Mouse (Mus musculus) ovary, adult 18-20 months (tissue): ENCODE measurements at regions not wholly inside any gene's neighbourhood (a gene's known extent, or its start where the extent isn't known, plus 50 kb on each side); places are given as distances from the start of the nearest gene placed in this dataset.

ENCODE experiments used
- DNase-seq: peaks from one replicate; pipeline ENCODE4 v3.0.0; 2022; ENCODE audit warnings: low spot score, mixed read lengths

DNA sequence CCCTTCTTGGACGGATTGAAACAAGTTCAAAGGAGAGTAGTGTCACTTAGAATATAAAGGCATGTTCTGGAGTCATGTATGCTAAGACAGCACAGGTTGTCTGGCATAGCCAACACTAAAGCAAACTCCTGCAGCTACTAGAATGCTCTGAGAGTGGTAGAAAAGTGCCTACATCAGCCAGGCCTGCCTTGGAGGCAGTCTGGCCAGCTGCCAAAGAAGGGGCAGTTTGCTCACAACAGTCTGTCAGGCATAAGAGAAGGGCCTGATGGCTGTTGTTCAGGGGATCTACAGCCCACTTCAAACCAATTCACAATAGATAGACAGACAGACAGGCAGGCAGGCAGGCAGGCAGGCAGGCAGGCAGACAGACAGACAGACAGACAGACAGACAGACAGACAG, 136.5 kb upstream of the Dap start:
- no peak for DNase-seq

- peak; percentile 35 for DNase-seq
These were observed 132.1 kb upstream of the Dap start for GRCm38 (mm10) chr15:31091916-31092570.

- DNase-seq = no peak
These were observed 127.9 kb upstream of the Dap start for GRCm38 (mm10) chr15:31096206-31096605.

- DNase-seq = no peak
These were observed 126.8 kb upstream of the Dap start for GRCm38 (mm10) chr15:31097301-31097700.

GRCm38 (mm10) chr15:31104743-31105142, 119.4 kb upstream of the Dap start:
- DNase-seq = no peak

- DNase-seq = no peak
These were observed 117.2 kb upstream of the Dap start for GRCm38 (mm10) chr15:31106907-31107306.

DNA sequence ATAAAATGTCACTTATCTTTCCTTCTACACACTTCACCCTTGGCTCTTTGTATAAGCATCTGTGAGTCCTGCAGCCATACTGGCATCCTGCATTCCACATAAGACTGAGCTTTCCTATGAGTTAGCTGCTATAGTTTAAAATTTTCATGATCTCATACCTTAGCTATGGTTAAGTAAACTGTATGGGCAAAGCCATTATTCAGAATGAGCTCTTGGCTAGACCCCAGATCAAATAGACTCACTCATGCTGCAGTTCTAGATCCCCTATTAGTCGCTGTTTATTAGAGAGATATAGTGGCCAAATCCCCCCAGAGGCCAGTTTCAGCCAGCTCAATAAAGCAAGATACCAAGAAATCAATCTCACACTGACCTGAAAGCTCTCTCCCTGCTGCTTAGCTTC, 110.9 kb upstream of the Dap start:
- no peak for DNase-seq

- no peak for DNase-seq
These were observed 106.8 kb upstream of the Dap start for GRCm38 (mm10) chr15:31117338-31117737.

- no peak for DNase-seq
These were observed 104.0 kb upstream of the Dap start for GRCm38 (mm10) chr15:31120147-31120546.

DNA sequence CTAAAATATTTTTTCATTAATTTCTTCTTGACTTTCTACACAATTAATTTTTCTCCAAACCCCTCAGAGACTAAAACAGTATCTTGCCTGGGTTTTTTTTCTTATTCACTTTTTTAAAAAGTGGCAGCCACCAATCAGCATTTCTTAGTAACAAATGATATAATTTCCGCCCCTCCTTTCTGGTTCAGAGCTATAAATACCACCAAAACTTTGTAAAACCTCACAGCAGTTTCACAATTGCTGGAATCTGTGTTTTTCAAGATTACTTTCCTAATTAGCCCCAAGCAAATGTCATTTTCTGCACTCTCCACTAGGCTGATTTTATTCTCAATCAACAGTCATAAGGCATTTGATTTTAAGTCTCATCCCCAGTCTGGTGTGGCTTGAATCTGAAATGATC, 98.3 kb upstream of the Dap start:
- DNase-seq = no peak

- DNase-seq = no peak
These were observed 97.1 kb upstream of the Dap start for GRCm38 (mm10) chr15:31126999-31127398.

GRCm38 (mm10) chr15:31134891-31135290, 89.2 kb upstream of the Dap start:
- DNase-seq = no peak

DNA sequence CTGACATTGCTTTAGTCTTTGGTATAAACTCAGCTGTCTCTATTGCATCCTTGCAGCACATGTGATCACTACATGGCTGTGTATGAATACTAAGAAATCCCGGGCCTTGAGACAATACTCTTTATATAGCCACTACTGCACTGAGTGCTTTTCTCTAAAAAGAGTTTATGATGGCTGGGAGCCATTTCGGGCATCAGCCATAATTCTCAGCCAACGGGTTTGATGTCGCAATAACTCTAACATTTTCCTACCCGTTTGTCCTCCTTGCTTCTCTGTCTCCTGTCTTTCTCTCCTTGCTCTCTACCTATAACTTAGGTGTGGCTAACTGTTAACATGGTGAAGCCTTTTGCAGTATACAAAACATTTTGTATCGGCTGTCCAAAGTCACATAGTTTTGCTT, 85.5 kb upstream of the Dap start:
- no peak for DNase-seq

- DNase-seq = no peak
These were observed 82.4 kb upstream of the Dap start for GRCm38 (mm10) chr15:31141750-31142149.

DNA sequence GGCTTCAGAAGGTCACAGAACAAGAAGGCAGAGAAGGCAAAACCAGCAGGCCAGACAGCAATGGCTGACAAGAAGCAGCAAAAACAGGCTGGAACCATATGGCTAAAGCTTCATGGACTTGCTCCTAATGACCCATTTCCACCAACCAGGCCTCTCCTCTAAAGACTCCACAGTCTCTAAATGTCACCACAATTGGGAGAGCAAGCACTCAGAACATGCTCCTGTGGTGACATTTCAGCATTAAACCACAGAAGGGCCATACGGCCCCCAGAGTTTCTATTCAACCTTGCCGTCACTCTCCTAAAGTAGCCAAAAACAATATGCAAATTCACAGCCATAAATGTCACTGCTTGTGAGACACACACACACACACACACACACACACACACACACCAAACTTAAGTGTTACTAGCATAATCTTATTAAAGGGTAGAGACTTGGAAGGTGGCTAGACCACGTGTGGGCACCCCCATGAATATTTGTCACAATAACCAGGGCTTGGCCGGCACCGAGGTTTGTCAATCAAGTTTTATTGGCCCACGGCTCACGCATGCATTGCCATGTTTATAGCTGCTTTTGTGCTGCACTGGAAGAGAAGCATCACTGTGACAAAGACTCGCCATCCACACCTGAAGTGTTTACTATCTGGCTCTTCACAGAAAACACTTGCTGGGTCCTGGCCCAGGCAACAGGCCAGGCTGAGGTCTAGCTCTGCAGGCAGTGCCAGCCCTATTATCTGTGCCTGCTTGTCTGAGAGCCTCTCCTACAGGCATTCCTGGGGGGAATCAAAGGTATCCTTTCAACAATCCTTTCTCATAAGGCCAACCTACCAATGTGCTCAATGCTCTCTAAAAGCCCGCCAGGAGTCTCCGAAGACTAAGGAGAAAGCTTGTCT, 75.6 kb upstream of the Dap start:
- DNase-seq = no peak

GRCm38 (mm10) chr15:31149855-31150254, 74.3 kb upstream of the Dap start:
- DNase-seq = no peak

- no peak for DNase-seq
These were observed 73.3 kb upstream of the Dap start for GRCm38 (mm10) chr15:31150546-31151471.

- DNase-seq = no peak
These were observed 69.0 kb upstream of the Dap start for GRCm38 (mm10) chr15:31155141-31155540.

DNA sequence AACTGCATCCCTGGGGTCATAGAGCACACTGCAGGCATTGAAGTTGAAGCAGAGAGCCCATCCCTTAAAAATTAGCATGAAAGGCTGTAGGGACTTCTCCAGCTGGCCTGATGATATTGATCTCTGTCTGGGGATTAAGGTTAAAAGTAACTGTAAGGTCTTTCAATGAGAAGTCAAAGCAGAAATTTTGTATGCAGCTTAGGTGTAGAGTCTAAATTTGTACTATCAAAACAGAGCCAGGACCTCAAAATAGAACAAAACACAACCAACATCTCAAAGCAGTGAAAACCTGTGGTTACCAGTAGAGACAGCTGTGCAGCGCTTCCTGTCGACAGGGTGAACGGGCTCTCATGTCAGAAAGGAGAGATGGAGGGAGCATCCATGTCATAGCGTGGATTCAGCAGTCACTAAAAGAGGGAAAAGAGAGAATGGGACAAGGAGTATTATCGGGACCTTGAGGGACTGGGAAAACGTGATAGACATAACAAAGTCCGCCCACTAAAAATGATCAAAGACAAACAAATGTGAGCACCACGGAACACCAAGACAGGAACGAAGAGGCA, 57.5 kb upstream of the Dap start:
- no peak for DNase-seq

GRCm38 (mm10) chr15:31167506-31167905, 56.6 kb upstream of the Dap start:
- DNase-seq = no peak

DNA sequence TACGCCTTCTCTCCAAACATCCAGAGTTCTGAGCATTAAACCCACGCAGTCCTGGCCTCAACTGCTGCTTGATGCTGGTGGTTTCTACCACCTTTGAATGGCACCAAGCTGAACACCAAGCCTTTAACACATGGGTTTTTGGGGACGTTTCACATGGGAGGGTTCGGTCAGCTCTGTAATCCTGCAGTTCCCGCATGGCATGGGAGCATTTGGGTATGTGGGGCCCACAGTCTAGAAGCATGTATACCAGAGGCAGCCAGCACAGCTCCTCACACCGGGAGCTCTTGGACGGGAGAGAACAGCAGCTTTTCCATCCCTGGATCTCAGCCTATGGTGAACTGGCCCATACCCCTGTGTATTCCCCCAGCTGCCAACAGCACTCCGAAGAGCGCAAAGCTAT, 55.9 kb upstream of the Dap start:
- DNase-seq = no peak
